Mouse (Mus musculus) forebrain, embryonic 16.5 days (tissue): Measurements from ENCODE around the gene Eif3c. TPM values are rescaled to one million over a fixed set of nuclear protein-coding genes. Genes with fewer than 3 reads are reported as not detected.
A peak's percentile ranks its signal among the peaks of the same experiment; 100 is the strongest.

Experiments
- ATAC-seq: fragments of 200-750 bp; cut with Nextera tagmentation; 2 replicates; pipeline ENCODE4 v1.8.0; 2017; ENCODE audit warnings: mild to moderate bottlenecking, moderate library complexity
- H3K27ac ChIP-seq: fragments of 300-500 bp; sonication (generic); 2 replicates; pipeline ENCODE4 v1.5.1; 2014; ENCODE audit warnings: low read length, control low read depth
- H3K27me3 ChIP-seq: fragments of 300-500 bp; sonication (generic); replicated peaks from 2 replicates; pipeline ENCODE4 v1.6.1; 2014; ENCODE audit warnings: low read length; ENCODE audit not compliant: control insufficient read depth, insufficient read depth
- H3K36me3 ChIP-seq: fragments of 300-500 bp; sonication (generic); 2 replicates; pipeline ENCODE4 v1.6.1; 2014; ENCODE audit not compliant: control insufficient read depth, insufficient read depth
- H3K4me1 ChIP-seq: fragments of 300-500 bp; sonication (generic); replicated peaks from 2 replicates; pipeline ENCODE4 v1.6.1; 2014; ENCODE audit warnings: low read length; ENCODE audit not compliant: control insufficient read depth, insufficient read depth
- H3K4me2 ChIP-seq: fragments of 300-500 bp; sonication (generic); 2 replicates; pipeline ENCODE4 v1.6.1; 2014; ENCODE audit warnings: mild to moderate bottlenecking, low read length, control low read depth
- H3K4me3 ChIP-seq: fragments of 300-500 bp; sonication (generic); replicated peaks from 2 replicates; pipeline ENCODE4 v1.5.1; 2014; ENCODE audit warnings: mild to moderate bottlenecking, low read length, control low read depth
- H3K9ac ChIP-seq: fragments of 300-500 bp; sonication (generic); replicated peaks from 2 replicates; pipeline ENCODE4 v1.6.1; 2014; ENCODE audit warnings: low read depth, low read length, control low read depth
- H3K9me3 ChIP-seq: fragments of 300-500 bp; sonication (generic); 2 replicates; pipeline ENCODE4 v1.6.1; 2016; ENCODE audit warnings: low read length; ENCODE audit not compliant: control insufficient read depth
- WGBS: fragments of 180-500 bp; shearing (Covaris S2); extraction: QIAGEN DNeasy Blood & Tissue Kit; methylation state at CpG from one replicate; pipeline ENCODE4 v1.1.7; 2014; 5-methylcytosine and 5-hydroxymethylcytosine counted together
- polyA plus RNA-seq: library from polyadenylated mRNA; unstranded; fragments of >200 nt; fragmentation: Nextera tagmentation; extraction: Ambion mirVana; gene quantifications from 2 replicates; pipeline ENCODE4 v1.2.1, GENCODE M21; 2015

The Eif3c gene
- polyA plus RNA-seq, 1 experiment from 2014 or later = 181 TPM

- Histone ChIP-seq H3K4me1 (no peaks in the 10 kb centered on the region), H3K9me3 (no peaks in the 10 kb centered on the region), H3K27ac (no peak overlapping the region), H3K4me2 (no peak overlapping the region), H3K9ac (no peak overlapping the region), H3K27me3 (no peaks in the 10 kb centered on the region), H3K4me3 (no peak overlapping the region), H3K36me3 (no peaks in the 10 kb centered on the region)
- no peak for ATAC-seq
- 71% methylated on average over 1 of the region's 1 CpGs for WGBS
Observed at GRCm38 (mm10) chr7:126533434-126533833, 32.8 kb downstream of the Eif3c start.

GRCm38 (mm10) chr7:126528166-126528577, 38.0 kb downstream of the Eif3c start:
- Histone ChIP-seq H3K9ac (peak overlapping the region; percentile 43), H3K36me3 (no peaks in the 10 kb centered on the region), H3K4me2 (peak overlapping the region; percentile 15), H3K4me1 (peaks cover 3% of the 10 kb centered on the region), H3K9me3 (no peaks in the 10 kb centered on the region), H3K4me3 (no peak overlapping the region), H3K27me3 (no peaks in the 10 kb centered on the region), H3K27ac (peak overlapping the region; percentile 68)
- 0% methylated on average over 1 of the region's 1 CpGs for WGBS
- ATAC-seq = peak; percentile 67

GRCm38 (mm10) chr7:126523316-126523715, 42.9 kb downstream of the Eif3c start:
- 80% methylated on average over 3 of the region's 3 CpGs for whole genome bisulfite sequencing
- H3K27me3 ChIP-seq = 0 out of 2 replicates have a peak, but pooled peaks cover 3% of the 10 kb centered on the region
- H3K9me3 ChIP-seq = no peaks in the 10 kb centered on the region
- H3K4me3 ChIP-seq = no peak overlapping the region
- no peak overlapping the region for H3K4me2 ChIP-seq
- H3K4me1 ChIP-seq = peaks cover 3% of the 10 kb centered on the region
- ATAC-seq = no peak
- no peak overlapping the region for H3K27ac ChIP-seq
- no peak overlapping the region for H3K9ac ChIP-seq
- no peaks in the 10 kb centered on the region for H3K36me3 ChIP-seq

- Histone ChIP-seq H3K4me2 (no peak overlapping the region), H3K27ac (no peak overlapping the region), H3K4me1 (no peaks in the 10 kb centered on the region), H3K36me3 (no peaks in the 10 kb centered on the region), H3K27me3 (0 out of 2 replicates have a peak, but pooled peaks cover 3% of the 10 kb centered on the region), H3K9ac (no peak overlapping the region), H3K9me3 (no peaks in the 10 kb centered on the region), H3K4me3 (no peak overlapping the region)
- no peak for ATAC-seq
- WGBS = 73% methylated on average over 2 of the region's 2 CpGs
Observed at GRCm38 (mm10) chr7:126519513-126519912, 46.7 kb downstream of the Eif3c start.

GRCm38 (mm10) chr7:126518261-126518941, 47.8 kb downstream of the Eif3c start:
- Histone ChIP-seq H3K36me3 (no peaks in the 10 kb centered on the region), H3K27ac (no peak overlapping the region), H3K9ac (no peak overlapping the region), H3K4me3 (no peak overlapping the region), H3K9me3 (no peaks in the 10 kb centered on the region), H3K4me2 (no peak overlapping the region), H3K4me1 (no peaks in the 10 kb centered on the region), H3K27me3 (0 out of 2 replicates have a peak, but pooled peaks cover 3% of the 10 kb centered on the region)
- ATAC-seq = no peak
- 80% methylated on average over 5 of the region's 5 CpGs for WGBS

- no peaks in the 10 kb centered on the region for H3K27me3 ChIP-seq
- H3K4me1 ChIP-seq = no peaks in the 10 kb centered on the region
- no peaks in the 10 kb centered on the region for H3K36me3 ChIP-seq
- no peak overlapping the region for H3K27ac ChIP-seq
- no peak overlapping the region for H3K4me2 ChIP-seq
- no peaks in the 10 kb centered on the region for H3K9me3 ChIP-seq
- 85% methylated on average over 3 of the region's 3 CpGs for WGBS
- ATAC-seq = no peak
- no peak overlapping the region for H3K4me3 ChIP-seq
- no peak overlapping the region for H3K9ac ChIP-seq
Observed at GRCm38 (mm10) chr7:126511287-126511686, 54.9 kb downstream of the Eif3c start.

GRCm38 (mm10) chr7:126507126-126507778, 59.0 kb downstream of the Eif3c start:
- no peaks in the 10 kb centered on the region for H3K36me3 ChIP-seq
- no peak for ATAC-seq
- no peak overlapping the region for H3K4me2 ChIP-seq
- peaks cover 5% of the 10 kb centered on the region; the same call in 1 of the 2 replicates for H3K4me1 ChIP-seq
- H3K27me3 ChIP-seq = no peaks in the 10 kb centered on the region
- no peak overlapping the region for H3K9ac ChIP-seq
- H3K9me3 ChIP-seq = no peaks in the 10 kb centered on the region
- WGBS = 90% methylated on average over 8 of the region's 8 CpGs
- no peak overlapping the region for H3K27ac ChIP-seq
- no peak overlapping the region for H3K4me3 ChIP-seq

- Histone ChIP-seq H3K27me3 (no peaks in the 10 kb centered on the region), H3K36me3 (peaks cover 13% of the 10 kb centered on the region), H3K4me3 (no peak overlapping the region), H3K4me2 (no peak overlapping the region), H3K4me1 (peaks cover 15% of the 10 kb centered on the region), H3K27ac (no peak overlapping the region), H3K9ac (no peak overlapping the region), H3K9me3 (no peaks in the 10 kb centered on the region)
- no peak for ATAC-seq
- WGBS = 75% methylated on average over 2 of the region's 2 CpGs
Observed at GRCm38 (mm10) chr7:126504913-126505312, 61.3 kb downstream of the Eif3c start.

GRCm38 (mm10) chr7:126503273-126503878, 62.8 kb downstream of the Eif3c start, which contains the start of gene Atxn2l:
Gene Atxn2l, minus strand, starts transcription at chr7:126503437.
- Histone ChIP-seq H3K4me3 (peak within 1 kb of the TSS; percentile 100), H3K36me3 (peaks cover 23% of the 10 kb centered on the region), H3K4me1 (peaks cover 15% of the 10 kb centered on the region), H3K9me3 (no peaks in the 10 kb centered on the region), H3K4me2 (peak within 1 kb of the TSS; percentile 59), H3K27ac (peak within 1 kb of the TSS; percentile 99), H3K9ac (peak within 1 kb of the TSS; percentile 99), H3K27me3 (no peaks in the 10 kb centered on the region)
- WGBS = under 1% methylated on average over 56 of the region's 72 CpGs
- ATAC-seq = peak; percentile 84
